ENCODE assay signal across 9 mouse cellular contexts in genomic region chrX:51767457-51767856, GRCm38 (mm10). TPM values are rescaled to one million over a fixed set of nuclear protein-coding genes. Genes with fewer than 3 reads are reported as not detected.
A peak's percentile ranks its signal among the peaks of the same experiment; 100 is the strongest.
DNase-seq lines count a peak whose midpoint lies in the region; ATAC-seq and TF ChIP-seq lines count a peak whose summit lies in the region.
"Had no signal": no experiment of that assay in that cellular context is flagged by ENCODE, and none has a peak within 500 bp of the region (broad histone marks: within the 10 kb centered on the region; RNA-seq: fewer than 3 reads in every experiment).

No protein-coding gene starts in this region.

- H3K9ac ChIP-seq in hindbrain, embryonic 13.5 days = no peak overlapping the region
- no peak overlapping the region for H3K9ac ChIP-seq in stomach, postnatal 0 days (ENCODE audit: low read length)
- H3K9ac ChIP-seq: limb, embryonic 13.5 days had no signal

- H3K27ac ChIP-seq in hindbrain, embryonic 10.5 days = no peak overlapping the region
- H3K27ac ChIP-seq in hindbrain, embryonic 13.5 days = no peak overlapping the region
- H3K27ac ChIP-seq in stomach, postnatal 0 days (replicated peaks) = no peak overlapping the region
- H3K27ac ChIP-seq in cerebellum, adult 2 months (ENCODE audit: insufficient read depth, low read length) = no peak overlapping the region
- H3K27ac ChIP-seq: limb, embryonic 13.5 days had no signal

- DNase-seq in hindbrain, embryonic 10.5 days (ENCODE audit: low spot score) = peak; percentile 3
- DNase-seq in right cerebral cortex, adult 18-20 months = peak; percentile 0
- no peak for DNase-seq in right cerebral cortex, postnatal 36 days (ENCODE audit: low spot score in 2 of 2)
- DNase-seq in embryo, embryonic 10.5 days (ENCODE audit: low spot score) = peak; percentile 48
- DNase-seq in stomach, postnatal 0 days (ENCODE audit: low spot score) = peak; percentile 16
- DNase-seq in cerebellum, adult 2 months = no peak
- no peak for DNase-seq in neural tube, embryonic 10.5 days (ENCODE audit: extremely low spot score, low spot score)

- 7% methylated on average over 1 of the region's 1 CpGs for WGBS in hindbrain, embryonic 10.5 days
- 0% methylated on average over 1 of the region's 1 CpGs for WGBS in hindbrain, embryonic 13.5 days
- 6% methylated on average over 1 of the region's 1 CpGs for WGBS in stomach, postnatal 0 days
- WGBS in cerebellum, adult 2 months = 4% methylated on average over 1 of the region's 1 CpGs

- no peaks in the 10 kb centered on the region for H3K27me3 ChIP-seq in hindbrain, embryonic 10.5 days (ENCODE audit: insufficient read depth, poor library complexity, severe bottlenecking)
- no peaks in the 10 kb centered on the region for H3K27me3 ChIP-seq in hindbrain, embryonic 13.5 days
- H3K27me3 ChIP-seq in stomach, postnatal 0 days (ENCODE audit: control insufficient read depth, insufficient read depth, low read length) = no peaks in the 10 kb centered on the region
- H3K27me3 ChIP-seq in cerebellum, adult 2 months (ENCODE audit: control insufficient read depth, insufficient read depth, low read length) = no peaks in the 10 kb centered on the region
- H3K27me3 ChIP-seq: limb, embryonic 13.5 days had no signal

- no peak overlapping the region for H3K4me3 ChIP-seq in hindbrain, embryonic 10.5 days
- no peak overlapping the region for H3K4me3 ChIP-seq in hindbrain, embryonic 13.5 days
- no peak overlapping the region for H3K4me3 ChIP-seq in stomach, postnatal 0 days (ENCODE audit: low read depth, low read length)
- no peak overlapping the region for H3K4me3 ChIP-seq in cerebellum, adult 2 months (replicated peaks; ENCODE audit: insufficient read depth, low read depth, low read length)
- H3K4me3 ChIP-seq: limb, embryonic 13.5 days had no signal

- no peak overlapping the region for H3K4me2 ChIP-seq in hindbrain, embryonic 13.5 days
- H3K4me2 ChIP-seq in stomach, postnatal 0 days (replicated peaks; ENCODE audit: low read depth) = no peak overlapping the region
- H3K4me2 ChIP-seq: limb, embryonic 13.5 days had no signal

- no peak for TF ChIP-seq POLR2A in cerebellum, adult 2 months (IDR thresholded peaks at IDR 0.05; ENCODE audit: borderline replicate concordance, insufficient read depth, low read length)

- TF ChIP-seq EP300 in stomach, postnatal 0 days (optimal IDR thresholded peaks at IDR 0.05) = no peak

- peak; percentile 65 for TF ChIP-seq CTCF in stomach, postnatal 0 days (IDR thresholded peaks at IDR 0.05; ENCODE audit: low read depth)
- TF ChIP-seq CTCF in cerebellum, adult 2 months (IDR thresholded peaks at IDR 0.05; ENCODE audit: borderline replicate concordance, insufficient read depth, low read depth, low read length) = no peak

- no peaks in the 10 kb centered on the region for H3K36me3 ChIP-seq in hindbrain, embryonic 10.5 days
- no peaks in the 10 kb centered on the region for H3K36me3 ChIP-seq in hindbrain, embryonic 13.5 days
- H3K36me3 ChIP-seq in stomach, postnatal 0 days (ENCODE audit: control insufficient read depth, insufficient read depth, low read length) = no peaks in the 10 kb centered on the region
- H3K36me3 ChIP-seq: limb, embryonic 13.5 days had no signal

- no peaks in the 10 kb centered on the region for H3K4me1 ChIP-seq in hindbrain, embryonic 10.5 days (replicated peaks)
- no peaks in the 10 kb centered on the region for H3K4me1 ChIP-seq in hindbrain, embryonic 13.5 days (replicated peaks)
- H3K4me1 ChIP-seq in stomach, postnatal 0 days (replicated peaks; ENCODE audit: control insufficient read depth, insufficient read depth) = no peaks in the 10 kb centered on the region
- H3K4me1 ChIP-seq in cerebellum, adult 2 months (ENCODE audit: control insufficient read depth, insufficient read depth, low read length) = no peaks in the 10 kb centered on the region
- H3K4me1 ChIP-seq: limb, embryonic 13.5 days had no signal

- H3K9me3 ChIP-seq in hindbrain, embryonic 10.5 days = no peaks in the 10 kb centered on the region
- no peaks in the 10 kb centered on the region for H3K9me3 ChIP-seq in hindbrain, embryonic 13.5 days
- H3K9me3 ChIP-seq in stomach, postnatal 0 days (ENCODE audit: control insufficient read depth, low read length) = no peaks in the 10 kb centered on the region
- H3K9me3 ChIP-seq: limb, embryonic 13.5 days had no signal

- no peak for ATAC-seq in hindbrain, embryonic 13.5 days (ENCODE audit: low FRiP score)
- no peak for ATAC-seq in stomach, postnatal 0 days (ENCODE audit: low FRiP score, low TSS enrichment)

RNA-seq across cellular contexts. Expression of gene Usp26, which starts 33.6 kb away (rescaled TPM):
- not detected in 2 replicates for polyA plus RNA-seq in hindbrain, embryonic 10.5 days (2016; fragmentation: Nextera tagmentation; extraction: Ambion mirVana)
- not detected in 2 replicates for polyA plus RNA-seq in hindbrain, embryonic 13.5 days (2015; fragmentation: Nextera tagmentation; extraction: Ambion mirVana)
- not detected in 2 replicates for polyA plus RNA-seq in stomach, postnatal 0 days (2015; fragmentation: Nextera tagmentation; extraction: Ambion mirVana)
- not detected in 2 replicates for polyA plus RNA-seq in cerebellum, adult 2 months (2012; rRNA removed)
- polyA plus RNA-seq: limb, embryonic 13.5 days had no signal

Comparison
In these comparisons a context has a peak if more than half of its experiments do, and no peak if none do; other contexts are left out.
1. DNase-seq: peak in hindbrain, embryonic 10.5 days (single experiment), right cerebral cortex, adult 18-20 months (single experiment), embryo, embryonic 10.5 days (single experiment) and stomach, postnatal 0 days (single experiment); none in right cerebral cortex, postnatal 36 days (0 of 2), cerebellum, adult 2 months (0 of 2) and neural tube, embryonic 10.5 days (single experiment).